Mouse (Mus musculus) hindbrain, embryonic 13.5 days (tissue): ENCODE measurements around the gene Kif1b. TPM values are rescaled to one million over a fixed set of nuclear protein-coding genes. Genes with fewer than 3 reads are reported as not detected.

Source experiments
- ATAC-seq: fragments of 200-750 bp; cut with Nextera tagmentation; 2 replicates; pipeline ENCODE4 v1.8.0; 2017; ENCODE audit warnings: moderate TSS enrichment; ENCODE audit not compliant: low FRiP score
- H3K27ac ChIP-seq: fragments of 300-500 bp; sonication (generic); 2 replicates; pipeline ENCODE4 v1.5.1; 2015; ENCODE audit warnings: inconsistent platforms, mild to moderate bottlenecking, moderate library complexity
- H3K27me3 ChIP-seq: fragments of 300-500 bp; sonication (generic); 2 replicates; pipeline ENCODE4 v1.6.1; 2015; ENCODE audit warnings: mild to moderate bottlenecking, inconsistent platforms
- H3K36me3 ChIP-seq: fragments of 300-500 bp; sonication (generic); 2 replicates; pipeline ENCODE4 v1.6.1; 2015; ENCODE audit warnings: mild to moderate bottlenecking, inconsistent platforms
- H3K4me1 ChIP-seq: fragments of 300-500 bp; sonication (generic); replicated peaks from 2 replicates; pipeline ENCODE4 v1.6.1; 2015; ENCODE audit warnings: inconsistent platforms
- H3K4me2 ChIP-seq: fragments of 300-500 bp; sonication (generic); 2 replicates; pipeline ENCODE4 v1.6.1; 2015; ENCODE audit warnings: inconsistent platforms, mild to moderate bottlenecking, moderate library complexity
- H3K4me3 ChIP-seq: fragments of 300-500 bp; sonication (generic); 2 replicates; pipeline ENCODE4 v1.5.1; 2015; ENCODE audit warnings: mild to moderate bottlenecking, inconsistent platforms
- H3K9ac ChIP-seq: fragments of 300-500 bp; sonication (generic); 2 replicates; pipeline ENCODE4 v1.6.1; 2015; ENCODE audit warnings: mild to moderate bottlenecking, inconsistent platforms
- H3K9me3 ChIP-seq: fragments of 300-500 bp; sonication (generic); 2 replicates; pipeline ENCODE4 v1.6.1; 2016; ENCODE audit warnings: inconsistent platforms
- WGBS: fragments of 180-500 bp; shearing (Covaris S2); methylation state at CpG from one replicate; pipeline ENCODE4 v1.1.7; 2015; 5-methylcytosine and 5-hydroxymethylcytosine counted together
- polyA plus RNA-seq: library from polyadenylated mRNA; unstranded; fragments of >200 nt; fragmentation: Nextera tagmentation; extraction: Ambion mirVana; gene quantifications from 2 replicates; pipeline ENCODE4 v1.2.1, GENCODE M21; 2015

Kif1b gene
- polyA plus RNA-seq, 1 experiment from 2014 or later, result 155 TPM

DNA sequence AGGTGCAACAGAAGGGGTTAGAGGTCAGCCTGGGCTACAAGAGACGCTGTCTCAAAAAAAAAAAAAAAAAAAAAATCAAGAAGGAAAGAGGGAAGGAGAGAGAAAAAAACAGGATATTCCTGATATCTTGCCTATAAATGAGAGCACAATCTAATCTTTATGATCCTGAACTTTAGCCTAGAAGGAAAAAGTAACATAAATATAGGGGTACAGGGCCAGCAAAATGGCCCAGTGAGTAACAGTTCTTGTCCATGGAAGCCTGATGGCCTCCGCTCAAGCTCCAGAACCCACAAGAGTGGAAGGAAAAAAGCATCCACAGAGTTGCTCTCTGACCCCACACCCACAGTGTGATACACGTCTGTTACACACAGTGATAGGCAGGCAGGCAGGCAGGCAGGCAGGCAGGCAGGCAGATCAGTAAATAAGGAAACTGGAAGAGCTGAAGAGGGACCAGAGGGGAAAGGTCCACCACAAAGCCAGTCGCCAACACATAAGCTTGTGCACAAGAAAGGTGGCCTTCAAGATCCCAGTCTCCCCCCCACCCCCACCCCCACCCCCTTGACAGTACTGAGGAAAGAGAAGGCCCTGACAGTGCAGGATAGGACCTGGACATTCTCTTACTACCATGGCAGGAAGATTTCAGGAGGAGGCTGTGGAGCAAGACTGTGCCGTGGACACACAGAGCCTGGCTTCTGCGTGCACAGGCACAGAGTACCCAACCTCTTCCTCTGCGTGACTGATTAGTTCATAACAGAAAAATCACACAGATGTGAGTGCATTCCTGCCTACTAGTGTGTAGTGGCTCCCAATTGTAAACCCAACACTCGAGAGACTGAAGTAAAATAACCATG, 21.0 kb downstream of the Kif1b start:
- Histone ChIP-seq H3K36me3 (peaks cover 27% of the 10 kb centered on the region), H3K27me3 (no peaks in the 10 kb centered on the region), H3K4me1 (peaks cover 33% of the 10 kb centered on the region), H3K27ac (no peak overlapping the region), H3K9me3 (no peaks in the 10 kb centered on the region), H3K4me2 (no peak overlapping the region), H3K9ac (no peak overlapping the region), H3K4me3 (no peak overlapping the region)
- 75% methylated on average over 8 of the region's 8 CpGs for WGBS
- ATAC-seq, result no peak

- H3K9me3 ChIP-seq, result no peaks in the 10 kb centered on the region
- 88% methylated on average over 1 of the region's 1 CpGs for WGBS
- no peak for ATAC-seq
- no peak overlapping the region for H3K27ac ChIP-seq
- H3K27me3 ChIP-seq, result no peaks in the 10 kb centered on the region
- peaks cover 21% of the 10 kb centered on the region for H3K36me3 ChIP-seq
- H3K4me2 ChIP-seq, result no peak overlapping the region
- no peak overlapping the region for H3K4me3 ChIP-seq
- H3K9ac ChIP-seq, result no peak overlapping the region
- H3K4me1 ChIP-seq, result peaks cover 30% of the 10 kb centered on the region
These were observed 21.8 kb downstream of the Kif1b start for GRCm38 (mm10) chr4:149285691-149286090.

DNA sequence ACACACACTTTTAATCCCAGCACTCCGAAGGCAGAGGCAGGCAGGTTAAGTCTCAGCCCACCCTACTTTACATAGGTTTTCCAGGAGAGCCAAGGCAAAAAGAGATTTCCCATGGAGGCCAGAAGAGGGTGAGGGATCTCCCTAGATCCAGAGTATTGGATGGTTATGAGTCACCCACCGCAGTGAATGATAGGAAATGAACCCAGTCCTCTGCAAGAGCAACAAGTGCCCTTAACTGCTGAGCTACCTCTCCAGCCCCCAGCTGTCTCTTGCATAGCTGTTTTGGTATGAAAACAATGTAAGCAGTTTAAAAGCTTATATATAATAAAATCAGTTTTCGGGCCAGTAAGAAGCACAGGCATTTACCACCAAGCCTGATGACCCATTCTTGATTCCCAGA, 24.5 kb downstream of the Kif1b start:
- WGBS, result 85% methylated on average over 3 of the region's 3 CpGs
- ATAC-seq, result no peak
- no peaks in the 10 kb centered on the region for H3K9me3 ChIP-seq

GRCm38 (mm10) chr4:149282025-149282738, 25.3 kb downstream of the Kif1b start:
- WGBS, result 54% methylated on average over 7 of the region's 7 CpGs
- Histone ChIP-seq H3K4me1 (peaks cover 58% of the 10 kb centered on the region), H3K36me3 (0 out of 2 replicates have a peak, but pooled peaks cover 2% of the 10 kb centered on the region)

More for the DNA sequence above, 24.5 kb downstream of the Kif1b start:
- Histone ChIP-seq H3K27ac (no peak overlapping the region), H3K9ac (no peak overlapping the region), H3K4me3 (no peak overlapping the region), H3K36me3 (0 out of 2 replicates have a peak, but pooled peaks cover 2% of the 10 kb centered on the region), H3K27me3 (no peaks in the 10 kb centered on the region), H3K4me1 (peaks cover 50% of the 10 kb centered on the region), H3K4me2 (no peak overlapping the region)

DNA sequence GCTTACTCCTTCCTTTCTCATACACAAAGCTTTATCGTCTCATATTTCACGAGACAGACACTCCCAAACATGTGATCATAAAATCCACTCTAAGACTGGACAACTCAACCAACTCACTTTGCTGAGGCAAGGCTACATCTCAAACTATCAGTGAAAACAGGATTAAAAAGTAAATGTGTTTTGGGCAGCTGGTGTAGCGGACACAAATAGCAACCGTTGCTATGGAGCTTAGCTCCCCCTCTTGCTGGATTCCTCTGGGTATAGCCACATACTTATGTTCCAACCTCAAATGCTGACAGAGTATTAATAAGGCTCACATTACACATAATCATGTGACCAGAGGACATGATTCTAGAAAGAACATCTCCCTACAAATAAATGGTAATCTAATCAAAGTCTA, 29.9 kb downstream of the Kif1b start:
- H3K27ac ChIP-seq, result peak overlapping the region; percentile 40
- H3K9ac ChIP-seq, result no peak overlapping the region
- 0 out of 2 replicates have a peak overlapping the region, but pooled peaks have one; percentile 1 for H3K4me3 ChIP-seq
- H3K36me3 ChIP-seq, result peaks cover 34% of the 10 kb centered on the region
- peaks cover 34% of the 10 kb centered on the region for H3K4me1 ChIP-seq
- no peaks in the 10 kb centered on the region for H3K9me3 ChIP-seq
- peak; percentile 88 for ATAC-seq
- 40% methylated on average over 4 of the region's 4 CpGs for WGBS
- H3K27me3 ChIP-seq, result no peaks in the 10 kb centered on the region
- peak overlapping the region; percentile 22 for H3K4me2 ChIP-seq

More at GRCm38 (mm10) chr4:149282025-149282738, 25.3 kb downstream of the Kif1b start:
- Histone ChIP-seq H3K9me3 (no peaks in the 10 kb centered on the region), H3K27me3 (no peaks in the 10 kb centered on the region), H3K27ac (peak overlapping the region; percentile 8; the same call in 1 of the 2 replicates), H3K4me3 (no peak overlapping the region), H3K9ac (no peak overlapping the region), H3K4me2 (no peak overlapping the region)
- ATAC-seq, result no peak

DNA sequence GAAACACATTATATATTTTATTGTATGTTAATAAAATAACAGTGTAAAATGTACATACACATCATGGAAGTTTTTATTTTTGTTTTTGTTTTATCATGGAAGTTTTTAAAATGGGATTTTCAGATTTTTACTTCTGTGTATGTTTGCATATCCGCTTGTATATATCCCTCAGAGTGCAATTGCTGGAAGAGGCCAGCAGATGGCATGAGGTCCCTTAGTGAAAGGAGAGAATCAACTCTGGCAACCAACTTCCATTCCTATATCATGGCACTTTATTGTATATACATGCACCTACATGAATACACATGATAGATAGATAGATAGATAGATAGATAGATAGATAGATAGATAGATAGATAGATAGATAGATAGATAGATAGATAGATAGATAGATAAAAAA, 34.4 kb downstream of the Kif1b start:
- Histone ChIP-seq H3K27ac (no peak overlapping the region), H3K4me2 (no peak overlapping the region), H3K27me3 (no peaks in the 10 kb centered on the region), H3K36me3 (peaks cover 65% of the 10 kb centered on the region), H3K9me3 (no peaks in the 10 kb centered on the region), H3K4me1 (peaks cover 11% of the 10 kb centered on the region), H3K9ac (no peak overlapping the region), H3K4me3 (no peak overlapping the region)
- no peak for ATAC-seq
- WGBS, result 97% methylated on average over 1 of the region's 1 CpGs

DNA sequence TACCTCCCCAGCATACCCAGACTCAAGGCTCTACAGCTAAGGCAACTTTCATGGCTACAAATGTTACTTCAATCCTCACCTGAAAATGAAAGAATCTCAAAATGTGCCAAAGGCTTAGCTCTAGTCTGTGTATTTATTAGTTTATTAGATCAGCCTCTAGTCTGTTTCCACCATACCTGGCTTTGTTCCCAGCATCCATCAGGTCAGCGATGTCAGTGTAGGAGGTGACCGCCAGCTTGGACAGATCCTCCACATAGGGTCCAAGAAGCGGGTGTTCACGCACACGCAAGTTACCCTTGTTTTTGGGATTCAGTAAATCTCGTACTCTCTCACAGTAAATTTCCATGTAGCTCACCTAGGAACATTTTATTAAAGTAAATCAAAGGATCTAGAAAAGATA, 37.0 kb downstream of the Kif1b start:
- ATAC-seq, result no peak
- H3K27me3 ChIP-seq, result no peaks in the 10 kb centered on the region
- H3K36me3 ChIP-seq, result peaks cover 80% of the 10 kb centered on the region
- WGBS, result 99% methylated on average over 6 of the region's 6 CpGs
- H3K27ac ChIP-seq, result no peak overlapping the region
- no peak overlapping the region for H3K4me2 ChIP-seq
- no peaks in the 10 kb centered on the region for H3K9me3 ChIP-seq
- H3K9ac ChIP-seq, result no peak overlapping the region
- H3K4me1 ChIP-seq, result no peaks in the 10 kb centered on the region
- no peak overlapping the region for H3K4me3 ChIP-seq

DNA sequence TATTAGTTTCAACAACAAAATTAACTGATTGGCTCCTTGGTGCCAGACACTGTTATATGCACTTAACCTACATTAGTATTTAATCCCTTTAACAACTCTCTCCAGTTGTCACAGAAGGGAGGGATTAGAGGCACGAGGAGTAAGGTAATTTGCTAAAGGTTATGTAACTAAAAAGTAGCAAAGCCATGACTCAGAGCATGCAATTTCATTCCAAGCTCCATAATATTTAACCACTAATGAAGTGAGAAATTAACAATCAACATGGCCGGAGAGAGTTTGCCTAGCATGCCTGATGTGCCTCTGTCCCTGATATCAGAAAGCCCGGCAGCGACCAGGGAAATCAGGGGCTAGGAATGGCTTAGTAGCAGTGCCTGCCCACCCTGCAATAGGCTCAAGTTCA, 38.5 kb downstream of the Kif1b start:
- Histone ChIP-seq H3K4me1 (no peaks in the 10 kb centered on the region), H3K4me3 (no peak overlapping the region), H3K4me2 (no peak overlapping the region), H3K27ac (no peak overlapping the region), H3K36me3 (peaks cover 70% of the 10 kb centered on the region), H3K27me3 (no peaks in the 10 kb centered on the region), H3K9me3 (no peaks in the 10 kb centered on the region), H3K9ac (no peak overlapping the region)
- no peak for ATAC-seq
- 89% methylated on average over 4 of the region's 4 CpGs for WGBS

DNA sequence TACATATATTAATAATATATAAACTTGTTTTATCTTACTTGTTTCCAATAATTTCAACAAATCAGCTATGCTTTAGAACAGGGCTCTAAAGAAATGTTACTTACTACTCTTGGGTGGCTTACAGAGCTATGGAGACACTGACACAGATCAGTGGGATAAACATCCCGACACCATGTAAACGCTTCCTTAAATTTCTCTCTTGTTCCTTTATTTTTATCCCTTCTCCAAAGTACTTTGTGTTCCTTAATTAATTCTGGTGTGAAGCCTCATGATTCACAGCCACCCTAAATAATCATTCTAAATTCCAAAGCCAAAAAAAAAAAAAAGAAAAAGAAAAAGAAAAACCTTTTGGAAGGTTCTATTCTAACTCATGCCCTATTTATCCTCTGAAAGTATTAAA, 42.6 kb downstream of the Kif1b start:
- peaks cover 69% of the 10 kb centered on the region for H3K36me3 ChIP-seq
- H3K9me3 ChIP-seq, result no peaks in the 10 kb centered on the region
- H3K4me3 ChIP-seq, result no peak overlapping the region
- no peak overlapping the region for H3K9ac ChIP-seq
- H3K27me3 ChIP-seq, result no peaks in the 10 kb centered on the region
- H3K4me2 ChIP-seq, result no peak overlapping the region
- no peaks in the 10 kb centered on the region for H3K4me1 ChIP-seq
- no peak for ATAC-seq
- WGBS, result 98% methylated on average over 2 of the region's 2 CpGs
- H3K27ac ChIP-seq, result no peak overlapping the region

- peaks cover 67% of the 10 kb centered on the region for H3K36me3 ChIP-seq
- no peak for ATAC-seq
These were observed 44.3 kb downstream of the Kif1b start for GRCm38 (mm10) chr4:149263218-149263617.

GRCm38 (mm10) chr4:149261466-149261865, 46.0 kb downstream of the Kif1b start:
- peaks cover 6% of the 10 kb centered on the region for H3K4me1 ChIP-seq

More at GRCm38 (mm10) chr4:149263218-149263617, 44.3 kb downstream of the Kif1b start:
- 92% methylated on average over 9 of the region's 9 CpGs for WGBS
- H3K27ac ChIP-seq, result no peak overlapping the region
- no peak overlapping the region for H3K4me3 ChIP-seq
- no peaks in the 10 kb centered on the region for H3K27me3 ChIP-seq
- H3K4me1 ChIP-seq, result no peaks in the 10 kb centered on the region
- H3K4me2 ChIP-seq, result no peak overlapping the region
- no peaks in the 10 kb centered on the region for H3K9me3 ChIP-seq
- no peak overlapping the region for H3K9ac ChIP-seq

DNA sequence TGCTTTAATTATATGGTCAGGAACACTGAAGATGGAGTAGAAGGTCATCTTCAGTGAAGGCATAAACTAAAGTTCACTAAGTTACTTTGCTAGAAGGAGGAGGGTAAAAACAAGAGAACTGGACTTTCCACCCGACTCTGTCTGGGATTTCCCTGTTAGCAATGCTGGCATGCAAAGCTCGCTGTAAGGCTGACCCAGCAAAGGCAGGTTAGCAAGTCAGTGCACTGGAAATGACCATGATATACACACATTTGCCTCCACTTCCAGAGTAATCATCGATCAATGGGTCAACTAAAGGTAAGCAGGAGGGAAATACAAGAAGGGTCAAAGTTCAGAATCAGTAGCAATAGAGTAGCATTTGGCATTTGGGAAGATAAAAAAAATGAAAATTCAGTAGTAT, 46.6 kb downstream of the Kif1b start:
- Histone ChIP-seq H3K9me3 (no peaks in the 10 kb centered on the region), H3K9ac (no peak overlapping the region), H3K27me3 (no peaks in the 10 kb centered on the region), H3K4me1 (peaks cover 11% of the 10 kb centered on the region), H3K4me3 (no peak overlapping the region), H3K4me2 (no peak overlapping the region), H3K27ac (no peak overlapping the region), H3K36me3 (peaks cover 69% of the 10 kb centered on the region)
- ATAC-seq, result no peak
- WGBS, result 97% methylated on average over 3 of the region's 3 CpGs

More at GRCm38 (mm10) chr4:149261466-149261865, 46.0 kb downstream of the Kif1b start:
- H3K9me3 ChIP-seq, result no peaks in the 10 kb centered on the region
- WGBS, result 59% methylated on average over 3 of the region's 3 CpGs
- H3K27me3 ChIP-seq, result no peaks in the 10 kb centered on the region
- H3K27ac ChIP-seq, result 0 out of 2 replicates have a peak overlapping the region, but pooled peaks have one; percentile 8
- H3K9ac ChIP-seq, result no peak overlapping the region
- H3K36me3 ChIP-seq, result peaks cover 71% of the 10 kb centered on the region
- H3K4me2 ChIP-seq, result no peak overlapping the region
- no peak for ATAC-seq
- no peak overlapping the region for H3K4me3 ChIP-seq
